Mouse (Mus musculus): Measurements from ENCODE around the gene Scamp3.

The Scamp3 gene

DNA sequence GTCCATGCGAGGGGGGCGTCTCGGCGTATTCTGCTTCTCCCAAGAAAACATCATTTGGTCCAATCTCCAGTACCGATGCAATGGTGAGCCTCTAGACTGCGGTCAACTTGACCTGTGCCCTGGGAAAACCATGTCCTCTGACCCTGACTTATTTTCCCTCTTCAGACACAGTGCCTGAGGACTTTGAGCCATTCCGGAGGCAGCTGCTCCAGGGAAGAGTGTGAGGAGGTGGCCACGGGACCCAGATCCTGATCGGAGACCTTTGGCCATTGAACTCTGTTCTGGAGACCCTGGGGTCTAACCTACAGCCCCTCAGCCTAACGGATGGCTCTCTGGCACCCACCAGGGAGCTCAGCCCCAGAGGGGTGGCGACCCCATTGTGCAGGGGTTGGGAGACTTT, 49.1 kb downstream of the Scamp3 start:
- DNase-seq (ENCODE audit: low spot score): no peak

DNA sequence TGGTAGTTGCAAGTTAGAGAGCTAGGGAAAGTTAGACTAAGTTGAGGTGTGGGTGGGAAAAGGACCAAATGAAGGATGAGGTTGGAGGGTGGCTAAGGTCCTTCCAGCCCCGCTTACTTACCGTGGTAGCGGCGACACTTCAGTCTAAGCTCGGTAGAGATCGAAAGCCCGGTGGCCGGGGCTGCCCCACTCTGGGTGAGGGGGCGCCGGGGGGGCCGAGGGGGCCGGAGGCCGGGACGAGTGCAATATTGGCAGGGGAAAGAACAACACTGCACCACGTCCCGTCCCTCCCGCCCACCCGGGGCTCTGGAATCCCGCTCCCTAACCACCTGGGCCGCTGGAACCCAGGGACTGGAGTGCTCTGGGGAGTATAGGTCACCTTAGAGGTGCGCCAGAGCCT, 49.6 kb downstream of the Scamp3 start, which contains the start of gene Mtx1:
Gene Mtx1, minus strand, starts transcription at position 189 of the 400 bp plus-strand sequence.
- no peak for DNase-seq (ENCODE audit: low spot score)

DNA sequence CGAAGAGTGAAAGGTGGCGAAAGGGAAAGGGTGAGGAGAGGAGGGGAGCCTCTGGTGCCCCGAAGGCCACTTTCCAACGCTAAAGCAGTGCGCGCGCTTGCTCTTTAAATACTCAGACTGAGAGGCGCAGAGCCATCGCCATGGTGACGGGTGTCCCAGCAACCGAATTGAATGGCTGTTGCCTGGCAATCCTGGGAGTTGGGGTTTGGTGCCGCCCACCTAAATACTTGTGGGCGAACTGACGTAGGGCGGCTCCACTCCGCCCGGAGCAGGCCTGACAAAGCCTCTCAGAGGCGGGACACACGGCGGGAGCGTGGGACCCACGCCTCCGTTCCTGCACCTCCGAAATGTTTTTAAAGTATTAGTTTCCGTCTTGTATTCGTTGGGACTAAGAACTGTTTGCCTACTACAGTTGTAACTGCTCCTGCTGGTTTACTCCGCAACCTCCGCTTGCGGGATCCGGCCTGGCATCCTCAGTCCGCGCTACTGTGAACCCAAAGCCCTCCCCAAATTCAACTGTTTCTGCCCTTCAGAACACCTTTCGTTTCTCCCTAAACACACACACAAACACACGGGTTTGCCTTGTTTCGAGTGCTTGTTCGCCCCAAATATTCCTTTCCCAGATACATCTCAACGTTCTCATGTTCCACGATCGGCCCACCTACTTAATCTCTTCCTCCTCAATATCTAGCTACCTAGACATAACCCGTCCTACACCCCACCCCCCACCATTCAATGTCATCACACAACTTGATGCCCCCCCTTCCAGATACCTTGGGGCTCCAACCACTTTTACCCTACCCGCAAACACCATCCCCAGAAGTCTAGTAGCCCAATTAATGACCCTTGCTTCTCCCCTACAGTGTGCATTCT, 50.3 kb downstream of the Scamp3 start:
- DNase-seq (ENCODE audit: low spot score): peak; percentile 89

DNA sequence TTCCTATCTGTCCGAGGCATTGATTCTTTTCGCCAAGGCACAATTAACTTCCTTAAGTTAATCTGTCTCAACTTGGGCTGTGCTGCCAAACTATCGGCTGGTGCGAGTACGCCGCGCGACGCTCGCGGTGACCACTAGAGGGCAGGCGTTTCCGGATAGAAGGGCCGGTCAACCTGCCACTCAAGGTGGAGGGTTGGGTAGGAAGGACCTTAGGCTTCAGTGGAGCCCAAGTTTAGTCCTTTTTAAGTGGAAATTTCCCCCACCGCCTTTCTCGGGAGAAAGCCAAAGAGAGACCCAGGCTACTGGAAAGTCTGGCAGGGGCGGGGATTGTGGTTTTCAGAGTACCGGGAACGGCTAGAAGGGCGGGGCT, 50.9 kb downstream of the Scamp3 start:
- DNase-seq (ENCODE audit: low spot score): no peak

DNA sequence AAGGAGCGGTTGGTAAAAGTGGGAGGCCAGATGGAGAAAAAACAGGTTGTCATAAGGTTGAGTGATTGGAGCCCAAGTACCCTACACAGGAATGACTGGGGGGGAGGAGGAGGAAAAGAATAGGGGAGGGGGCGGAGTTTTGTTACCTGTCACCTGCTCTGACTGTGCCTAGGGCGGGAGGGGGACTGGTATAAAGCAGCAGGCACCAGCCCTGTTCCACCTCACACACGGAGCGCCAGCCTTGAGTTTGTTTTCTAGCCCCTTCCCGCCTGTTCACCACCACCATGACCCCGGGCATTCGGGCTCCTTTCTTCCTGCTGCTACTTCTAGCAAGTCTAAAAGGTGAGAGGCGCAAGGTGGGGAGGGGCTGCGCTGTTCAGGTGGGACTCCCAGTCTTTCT, 51.6 kb downstream of the Scamp3 start, which contains the start of gene Muc1:
Gene Muc1, plus strand, starts transcription at position 222 of the 400 bp plus-strand sequence.
- no peak for DNase-seq (ENCODE audit: low spot score)

DNA sequence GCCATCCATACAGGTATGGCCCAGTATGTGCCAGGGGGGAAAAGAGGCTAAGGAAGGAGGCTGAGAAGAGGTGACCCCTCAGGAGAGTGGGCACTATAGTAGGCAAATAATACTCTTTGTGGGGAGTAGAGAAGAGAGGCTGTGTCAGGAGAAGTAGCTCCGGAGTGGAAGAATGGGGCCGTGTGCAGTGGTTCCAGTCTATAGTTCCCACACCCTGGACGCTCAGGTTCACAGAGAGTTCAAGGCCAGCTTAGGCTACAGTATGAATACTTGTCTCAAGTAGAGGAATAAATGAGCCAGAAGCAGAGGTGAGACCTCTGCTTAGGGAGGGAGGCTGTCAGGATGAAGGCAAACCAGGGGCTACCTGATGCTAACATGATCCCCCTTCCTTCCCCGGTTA, 52.0 kb downstream of the Scamp3 start:
- DNase-seq (ENCODE audit: low spot score): no peak

DNA sequence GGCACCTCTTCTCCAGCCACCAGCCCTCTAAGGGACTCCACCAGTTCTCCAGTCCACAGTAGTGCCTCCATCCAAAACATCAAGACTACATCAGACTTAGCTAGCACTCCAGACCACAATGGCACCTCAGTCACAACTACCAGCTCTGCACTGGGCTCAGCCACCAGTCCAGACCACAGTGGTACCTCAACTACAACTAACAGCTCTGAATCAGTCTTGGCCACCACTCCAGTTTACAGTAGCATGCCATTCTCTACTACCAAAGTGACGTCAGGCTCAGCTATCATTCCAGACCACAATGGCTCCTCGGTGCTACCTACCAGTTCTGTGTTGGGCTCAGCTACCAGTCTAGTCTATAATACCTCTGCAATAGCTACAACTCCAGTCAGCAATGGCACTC, 53.3 kb downstream of the Scamp3 start:
- no peak for DNase-seq (ENCODE audit: low spot score)

DNA sequence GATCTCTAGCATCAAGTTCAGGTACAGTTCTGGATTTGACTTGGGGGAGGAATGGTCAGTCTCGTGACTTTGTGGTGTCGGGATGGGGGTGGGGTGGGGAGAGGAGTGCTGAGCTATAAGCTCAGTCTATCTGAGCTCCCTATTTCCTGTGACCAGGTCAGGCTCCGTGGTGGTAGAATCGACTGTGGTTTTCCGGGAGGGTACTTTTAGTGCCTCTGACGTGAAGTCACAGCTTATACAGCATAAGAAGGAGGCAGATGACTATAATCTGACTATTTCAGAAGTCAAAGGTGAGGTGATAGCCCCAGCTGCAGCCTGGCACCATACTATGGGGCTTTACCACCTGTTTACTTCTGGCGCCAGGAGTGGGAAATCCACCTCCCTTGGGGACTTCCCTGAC, 54.1 kb downstream of the Scamp3 start:
- DNase-seq (ENCODE audit: low spot score): no peak

DNA sequence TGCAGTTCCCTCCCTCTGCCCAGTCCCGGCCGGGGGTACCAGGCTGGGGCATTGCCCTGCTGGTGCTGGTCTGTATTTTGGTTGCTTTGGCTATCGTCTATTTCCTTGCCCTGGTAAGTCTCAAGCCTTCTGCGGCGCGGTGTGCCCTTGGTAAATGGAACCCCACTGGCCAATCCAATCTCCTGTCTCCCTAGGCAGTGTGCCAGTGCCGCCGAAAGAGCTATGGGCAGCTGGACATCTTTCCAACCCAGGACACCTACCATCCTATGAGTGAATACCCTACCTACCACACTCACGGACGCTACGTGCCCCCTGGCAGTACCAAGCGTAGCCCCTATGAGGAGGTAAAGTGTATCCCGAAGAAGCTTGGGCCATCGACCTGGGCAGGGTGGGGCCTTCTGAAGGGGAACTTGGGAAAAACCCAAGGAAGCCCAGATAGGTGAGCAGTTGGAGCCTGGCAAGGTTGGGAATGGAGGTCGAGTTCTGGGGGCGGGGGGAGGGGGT, 54.6 kb downstream of the Scamp3 start:
- DNase-seq (ENCODE audit: low spot score): no peak

Measured in left cerebral cortex, adult 11 months (tissue).